Mouse (Mus musculus) activated CD4-positive, CD25-positive, alpha-beta regulatory T cell (primary cell): ENCODE data around the gene Zfp982. TPM values are rescaled to one million over a fixed set of nuclear protein-coding genes. Genes with fewer than 3 reads are reported as not detected.

ENCODE experiments used
- polyA plus RNA-seq, 2 experiments: library from polyadenylated mRNA; unstranded; fragments of 100-300 nt; shearing (Covaris generic); gene quantifications; one replicate each; pipeline ENCODE4 v1.2.1; 2017

Gene Zfp982
- polyA plus RNA-seq: 1 to 10 TPM in 1 of 2 experiments, under 1 TPM in 1; 0.97 to 1.1 TPM

DNA sequence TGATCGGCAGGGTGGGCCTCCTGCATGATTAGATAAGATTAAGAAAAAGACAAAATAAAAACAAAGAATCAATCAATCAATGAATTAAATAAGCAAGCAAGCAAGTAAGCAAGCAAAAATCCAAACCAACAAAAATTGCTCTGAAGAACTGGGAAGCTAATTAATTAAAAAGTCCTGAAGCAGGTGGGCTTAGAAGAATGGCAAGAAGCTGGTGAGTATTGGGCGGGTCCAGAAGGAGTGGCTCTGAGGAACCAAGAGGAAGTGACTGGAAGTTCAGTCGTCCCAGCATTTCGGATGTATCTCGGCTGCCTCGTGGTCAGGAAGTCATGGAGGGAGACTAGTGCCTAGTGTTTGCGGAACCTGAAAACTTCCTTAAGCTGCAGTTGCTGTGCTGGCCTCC, at the start of gene Zfp982:
TSS of gene Zfp982 (plus strand) at position 301 of the 400 bp plus-strand sequence.

DNA sequence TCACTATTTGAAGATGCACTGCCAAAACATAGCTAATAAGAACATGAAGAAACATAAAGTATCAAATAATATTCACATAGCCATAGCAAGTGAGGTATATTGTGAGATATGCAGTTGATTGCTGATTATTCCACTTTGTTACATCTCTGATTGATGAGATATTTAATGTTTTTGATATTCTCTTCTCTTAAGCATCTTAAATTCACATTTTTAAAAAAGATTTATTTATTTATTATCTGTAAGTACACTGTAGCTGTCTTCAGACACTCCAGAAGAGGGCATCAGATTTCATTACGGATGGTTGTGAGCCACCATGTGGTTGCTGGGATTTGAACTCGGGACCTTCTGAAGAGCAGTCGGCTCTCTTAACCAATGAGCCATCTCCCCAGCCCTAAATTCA, 47.7 kb downstream of the Zfp982 start, which contains the start of gene Gm16503:
TSS of gene Gm16503 (plus strand) at position 301 of the 400 bp plus-strand sequence.

DNA sequence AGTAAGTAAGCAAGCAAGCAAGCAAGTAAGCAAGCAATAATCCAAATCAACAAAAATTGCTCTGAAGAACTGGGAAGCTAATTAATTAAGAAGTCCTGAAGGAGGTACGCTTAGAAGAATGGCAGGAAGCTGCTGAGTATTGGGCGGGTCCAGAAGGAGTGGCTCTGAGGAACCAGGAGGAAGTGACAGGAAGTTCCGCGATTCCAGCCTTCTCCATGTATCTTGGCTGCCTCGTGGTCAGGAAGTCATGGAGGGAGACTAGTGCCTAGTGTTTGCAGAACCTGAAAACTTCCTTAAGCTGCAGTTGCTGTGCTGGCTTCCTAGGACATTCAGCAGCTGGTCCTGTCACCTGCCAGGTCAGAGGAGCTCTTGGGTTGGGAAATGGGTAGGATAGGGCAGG, 60.9 kb downstream of the Zfp982 start, which contains the start of gene Zfp985:
TSS of gene Zfp985 (plus strand) at position 207 of the 400 bp plus-strand sequence.

Other genes starting within 250 kb of the Zfp982 start
- gene Zfp988, start 186.7 kb upstream of the Zfp982 start, polyA plus RNA-seq: under 1 TPM; 0.39 to 0.87 TPM
- not detected for gene Zfp978, start 131.1 kb upstream of the Zfp982 start, polyA plus RNA-seq
- gene Gm16503, start 47.8 kb downstream of the Zfp982 start, polyA plus RNA-seq: 1 to 10 TPM in 1 of 2 experiments, under 1 TPM in 1; 0.06 to 1.6 TPM
- 1 to 10 TPM in 1 of 2 experiments, under 1 TPM in 1; 0.74 to 1.2 TPM for gene Zfp985, start 60.9 kb downstream of the Zfp982 start, polyA plus RNA-seq
- gene Zfp979, start 150.1 kb downstream of the Zfp982 start, polyA plus RNA-seq: 1 to 10 TPM in 1 of 2 experiments, under 1 TPM in 1; 0.27 to 1.1 TPM
- under 1 TPM in 1 of 2 experiments, not detected in 1; 0.21 TPM for gene Zfp534, start 210.1 kb downstream of the Zfp982 start, polyA plus RNA-seq